Mouse (Mus musculus): ENCODE measurements around the gene Rnf152.

DNA sequence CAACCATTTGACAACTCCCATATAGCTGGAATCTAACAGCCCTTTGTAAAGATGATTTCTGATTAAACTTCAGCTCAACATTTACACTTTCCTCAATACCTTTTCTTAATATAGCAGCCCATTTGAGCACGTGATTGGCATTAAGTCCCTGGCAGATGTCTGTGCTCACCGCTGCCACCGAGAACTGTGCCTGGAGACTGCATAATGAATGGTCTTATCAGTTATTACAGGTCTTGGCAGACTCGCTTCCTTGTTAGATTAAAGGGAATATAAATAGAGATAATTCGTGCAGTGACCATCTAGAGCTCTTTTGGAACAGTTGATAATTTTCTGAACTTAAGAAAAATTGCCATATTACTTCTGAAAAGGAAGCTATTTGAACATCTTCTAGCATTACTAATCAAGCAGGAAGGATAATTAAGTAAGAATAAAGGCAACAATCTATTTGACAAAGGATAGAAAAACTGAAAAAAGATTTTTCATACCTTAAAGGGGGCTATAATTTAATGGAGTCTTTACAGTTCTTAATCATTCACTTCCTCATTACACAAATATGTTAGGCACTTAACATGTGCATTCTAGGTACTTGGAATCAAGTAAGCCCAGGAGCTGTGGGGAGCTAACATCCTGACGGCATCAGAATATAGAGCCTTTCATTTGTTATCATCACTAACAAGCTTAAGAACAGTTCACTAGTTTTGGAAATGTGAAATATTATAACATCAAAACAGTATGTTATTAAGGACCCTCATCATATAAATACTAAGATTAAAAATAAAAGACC, 113.0 kb downstream of the Rnf152 start:
- TF ChIP-seq POLR2A (IDR thresholded peaks at IDR 0.05; ENCODE audit: low read depth, low read length), result no peak
- TF ChIP-seq CTCF (IDR thresholded peaks at IDR 0.05; ENCODE audit: extremely low read depth, insufficient read length, insufficient replicate concordance, low read depth, low read length), result no peak
